In genomic region chr3:26608531-26608930, GRCm38 (mm10) we compare ENCODE assay signal across 34 mouse cellular contexts. TPM values are rescaled to one million over a fixed set of nuclear protein-coding genes. Genes with fewer than 3 reads are reported as not detected.
"Had no signal": no experiment of that assay in that cellular context is flagged by ENCODE, and none has a peak within 500 bp of the region (broad histone marks: within the 10 kb centered on the region; RNA-seq: fewer than 3 reads in every experiment).

No protein-coding gene starts in this region.

- DNase-seq: left cerebral cortex, postnatal 4 days; liver; liver, embryonic 13.5 days; liver, postnatal 0 days; lung, adult 18-20 months; lung, adult 2 months; lung, embryonic 14.5 days; lung, postnatal 10 days; lung, postnatal 14 days; lung, postnatal 36 days; lung, postnatal 4 days; midbrain, embryonic 14.5 days had no signal

- H3K4me1 ChIP-seq: limb, embryonic 10.5 days; limb, embryonic 12.5 days; limb, embryonic 13.5 days; limb, embryonic 15.5 days; liver, embryonic 12.5 days; liver, embryonic 13.5 days; liver, embryonic 15.5 days; lung, embryonic 15.5 days; megakaryocyte, embryonic 14.5 days; midbrain, embryonic 10.5 days; midbrain, embryonic 12.5 days; midbrain, embryonic 13.5 days; midbrain, embryonic 15.5 days had no signal

- H3K36me3 ChIP-seq: limb, embryonic 10.5 days; limb, embryonic 12.5 days; limb, embryonic 13.5 days; limb, embryonic 15.5 days; liver, embryonic 12.5 days; liver, embryonic 13.5 days; liver, embryonic 15.5 days; lung, embryonic 15.5 days; midbrain, embryonic 10.5 days; midbrain, embryonic 12.5 days; midbrain, embryonic 13.5 days; midbrain, embryonic 15.5 days had no signal

- H3K4me3 ChIP-seq: limb, embryonic 10.5 days; limb, embryonic 12.5 days; limb, embryonic 13.5 days; limb, embryonic 15.5 days; liver, embryonic 12.5 days; liver, embryonic 13.5 days; liver, embryonic 15.5 days; lung, embryonic 15.5 days; megakaryocyte, embryonic 14.5 days; midbrain, embryonic 10.5 days; midbrain, embryonic 12.5 days; midbrain, embryonic 13.5 days; midbrain, embryonic 15.5 days; myocyte had no signal

- H3K9me3 ChIP-seq: limb, embryonic 10.5 days; limb, embryonic 12.5 days; limb, embryonic 13.5 days; limb, embryonic 15.5 days; liver, embryonic 12.5 days; liver, embryonic 13.5 days; liver, embryonic 15.5 days; lung, embryonic 15.5 days; midbrain, embryonic 10.5 days; midbrain, embryonic 12.5 days; midbrain, embryonic 13.5 days; midbrain, embryonic 15.5 days had no signal

- H3K9ac ChIP-seq: limb, embryonic 12.5 days; limb, embryonic 13.5 days; limb, embryonic 15.5 days; liver, embryonic 12.5 days; liver, embryonic 13.5 days; liver, embryonic 14.5 days; liver, embryonic 15.5 days; liver, postnatal 0 days; lung, embryonic 14.5 days; lung, embryonic 15.5 days; midbrain, embryonic 12.5 days; midbrain, embryonic 13.5 days; midbrain, embryonic 15.5 days had no signal

- H3K27ac ChIP-seq: limb, embryonic 10.5 days; limb, embryonic 12.5 days; limb, embryonic 13.5 days; limb, embryonic 15.5 days; liver, embryonic 12.5 days; liver, embryonic 13.5 days; liver, embryonic 14.5 days; liver, embryonic 15.5 days; lung, embryonic 15.5 days; macrophage; midbrain, embryonic 10.5 days; midbrain, embryonic 12.5 days; midbrain, embryonic 13.5 days; midbrain, embryonic 15.5 days had no signal

RNA-seq across cellular contexts. Expression of gene Spata16, which starts 28.9 kb away (rescaled TPM):
- total RNA-seq: left cerebral cortex, postnatal 36 days; left cerebral cortex, postnatal 4 days; liver, adult 2 months; megakaryocyte progenitor cell, adult 5-6 weeks; megakaryocyte, adult 5-6 weeks; megakaryocyte-erythroid progenitor cell, adult 5-6 weeks; midbrain, postnatal 0 days; monocyte, adult 5-6 weeks had no signal
